Mouse (Mus musculus) gonadal fat pad, adult 2 months (tissue): ENCODE data around the gene Tet1. TPM values are rescaled to one million over a fixed set of nuclear protein-coding genes. Genes with fewer than 3 reads are reported as not detected.
"Not testable (repeated sequence)": the region's sequence is repeated elsewhere in the genome, so short reads cannot be mapped to it uniquely, and the experiment has no call there.

Experiments used
- DNase-seq: peaks from one replicate; pipeline ENCODE4 v3.0.0-alpha.2; 2012; ENCODE audit warnings: low read depth
- polyA plus RNA-seq: library from polyadenylated mRNA; depleted of rRNA; stranded (reverse); fragments of >200 nt; gene quantifications from 2 replicates; pipeline ENCODE4 v1.2.3, GENCODE M21; 2012; rRNA removed

Tet1 gene
- polyA plus RNA-seq = 1.1 and 1.3 TPM in 2 replicates

GRCm38 (mm10) chr10:62908896-62909295 lies at the start of gene Tet1:
Tet1 (minus strand) TSS chr10:62908996.
- not testable (repeated sequence) for DNase-seq

- DNase-seq = no peak
Observed at GRCm38 (mm10) chr10:62948551-62948950, 39.8 kb upstream of the Tet1 start.

- no peak for DNase-seq
Observed at GRCm38 (mm10) chr10:62946738-62947471, 38.1 kb upstream of the Tet1 start, which contains the start of gene Dna2. Dna2 (plus strand) TSS chr10:62947026.

GRCm38 (mm10) chr10:62944975-62945580 lies 36.3 kb upstream of the Tet1 start:
- no peak for DNase-seq

GRCm38 (mm10) chr10:62932381-62932780 lies 23.6 kb upstream of the Tet1 start:
- no peak for DNase-seq

GRCm38 (mm10) chr10:62924096-62924635 lies 15.4 kb upstream of the Tet1 start:
- no peak for DNase-seq

- no peak for DNase-seq
Observed at GRCm38 (mm10) chr10:62920766-62921156, 12.0 kb upstream of the Tet1 start.

- DNase-seq = no peak
Observed at GRCm38 (mm10) chr10:62919925-62920765, 11.3 kb upstream of the Tet1 start, which contains the start of gene Slc25a16. Slc25a16 (plus strand) TSS chr10:62920633.

- no peak for DNase-seq
Observed at GRCm38 (mm10) chr10:62918985-62919384, 10.2 kb upstream of the Tet1 start.

- no peak for DNase-seq
Observed at GRCm38 (mm10) chr10:62911120-62911519, 2.3 kb upstream of the Tet1 start.

GRCm38 (mm10) chr10:62906336-62906735 lies 2.5 kb downstream of the Tet1 start:
- no peak for DNase-seq

GRCm38 (mm10) chr10:62902829-62903228 lies 6.0 kb downstream of the Tet1 start:
- no peak for DNase-seq

- no peak for DNase-seq
Observed at GRCm38 (mm10) chr10:62901826-62902225, 7.0 kb downstream of the Tet1 start.

- DNase-seq = no peak
Observed at GRCm38 (mm10) chr10:62900144-62900543, 8.7 kb downstream of the Tet1 start.

GRCm38 (mm10) chr10:62898061-62898460 lies 10.7 kb downstream of the Tet1 start:
- DNase-seq = no peak

- DNase-seq = no peak
Observed at GRCm38 (mm10) chr10:62897437-62897836, 11.4 kb downstream of the Tet1 start.

- DNase-seq = no peak
Observed at GRCm38 (mm10) chr10:62896774-62897173, 12.0 kb downstream of the Tet1 start.

- DNase-seq = no peak
Observed at GRCm38 (mm10) chr10:62896035-62896434, 12.8 kb downstream of the Tet1 start.

- DNase-seq = no peak
Observed at GRCm38 (mm10) chr10:62895386-62895785, 13.4 kb downstream of the Tet1 start.

GRCm38 (mm10) chr10:62894447-62894846 lies 14.3 kb downstream of the Tet1 start:
- DNase-seq = no peak

GRCm38 (mm10) chr10:62893356-62893884 lies 15.4 kb downstream of the Tet1 start:
- DNase-seq = no peak
